Mouse (Mus musculus): ENCODE results near the gene Bace2. TPM values are rescaled to one million over a fixed set of nuclear protein-coding genes. Genes with fewer than 3 reads are reported as not detected.
A peak's percentile ranks its signal among the peaks of the same experiment; 100 is the strongest.

Bace2 gene
- total RNA-seq, 2 experiments from 2014 or later, result not detected

DNA sequence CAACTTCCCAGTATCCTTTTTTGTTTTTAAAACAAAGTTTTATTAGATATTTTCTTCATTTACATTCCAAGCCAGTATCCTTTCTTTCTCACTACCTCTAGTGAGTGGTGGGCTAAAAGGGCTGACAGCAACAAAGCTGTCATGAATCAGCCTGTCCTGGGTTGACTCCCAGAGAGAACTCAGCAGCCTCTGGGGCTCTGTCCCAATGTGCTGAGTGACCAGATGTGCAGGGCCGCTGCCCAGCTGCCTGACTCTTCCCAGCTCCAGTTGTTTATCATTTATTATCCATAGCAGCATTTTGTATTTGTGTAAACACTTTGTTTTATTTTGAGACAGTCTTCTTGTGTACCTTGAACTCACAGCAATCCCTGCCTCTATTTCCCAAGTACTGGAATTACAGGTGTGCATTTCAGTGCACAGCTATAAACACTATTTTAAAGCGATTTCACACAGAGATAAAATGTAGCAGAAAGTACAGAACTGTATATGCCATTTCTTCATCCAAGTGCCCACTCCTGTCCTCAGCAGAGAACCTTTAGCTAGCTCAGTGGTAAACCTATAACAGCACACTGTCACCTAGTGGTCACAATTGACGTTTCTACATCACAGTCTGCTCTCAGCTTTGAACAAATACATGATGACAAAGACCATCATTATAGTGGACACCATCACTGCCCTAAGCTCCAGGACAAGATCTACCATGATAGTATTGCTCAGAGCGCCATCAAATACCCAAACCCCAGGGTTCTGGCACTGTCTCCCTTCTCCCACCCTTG lies 109.8 kb downstream of the Bace2 start:
- ATAC-seq (ENCODE audit: poor library complexity, severe bottlenecking), result no peak

GRCm38 (mm10) chr16:97467472-97467871 lies 110.9 kb downstream of the Bace2 start:
- no peak for ATAC-seq (ENCODE audit: poor library complexity, severe bottlenecking)

DNA sequence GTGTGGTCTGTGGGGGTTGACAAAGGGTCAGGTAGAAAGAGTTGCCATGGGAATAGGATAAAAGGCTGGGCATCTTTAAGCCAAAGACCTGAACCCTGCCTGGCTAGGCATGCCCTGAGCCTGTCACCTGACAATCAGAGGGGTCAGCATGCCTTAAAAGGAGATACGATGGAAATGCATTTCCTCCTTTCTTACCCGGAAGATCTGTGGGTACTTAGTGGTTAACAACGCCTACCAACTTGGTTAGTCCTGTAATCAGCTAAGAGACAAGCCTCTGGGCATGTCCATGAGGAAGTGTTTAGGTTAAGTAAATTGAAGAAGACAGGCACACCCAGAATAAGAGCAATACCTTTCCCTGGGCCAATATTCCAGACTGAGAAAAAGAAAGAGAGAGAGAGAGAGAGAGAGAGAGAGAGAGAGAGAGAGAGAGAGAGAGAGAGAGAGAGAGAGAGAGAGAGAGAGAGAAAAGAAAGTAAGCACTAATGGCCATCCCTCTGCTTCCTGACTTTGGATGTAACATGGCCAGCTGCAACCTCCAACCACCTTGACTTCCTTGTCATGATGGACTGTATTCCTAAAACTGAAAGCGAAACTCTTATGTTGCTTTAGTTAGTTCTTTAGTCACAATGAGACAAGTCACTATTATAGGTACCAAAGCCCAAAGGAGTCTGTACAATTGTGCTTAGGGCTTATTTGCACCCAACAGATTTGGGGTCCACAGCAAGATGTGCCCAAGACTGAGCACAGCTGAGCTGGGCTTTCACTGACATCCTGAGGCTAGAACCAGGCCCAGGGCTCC lies 111.7 kb downstream of the Bace2 start:
- peak; percentile 76 for ATAC-seq (ENCODE audit: poor library complexity, severe bottlenecking)

DNA sequence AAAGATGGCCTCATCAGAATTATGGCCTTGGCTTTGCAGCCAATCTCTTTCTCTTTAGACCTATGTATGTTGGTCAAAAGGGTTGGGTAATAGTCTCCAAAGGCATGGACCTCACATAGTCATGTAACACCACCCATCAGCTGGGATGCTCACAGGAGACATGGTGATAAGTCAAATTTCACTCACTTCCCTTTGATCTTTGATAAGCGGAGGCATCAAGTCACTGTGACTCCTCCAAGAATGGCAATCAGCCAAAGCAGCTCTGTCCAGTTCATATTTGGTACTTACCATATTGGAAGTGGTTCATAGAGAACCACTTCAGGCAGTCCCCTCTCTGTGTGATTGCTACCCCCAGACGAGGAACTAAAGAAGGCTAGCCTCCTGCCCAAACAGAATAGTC lies 118.1 kb downstream of the Bace2 start:
- ATAC-seq (ENCODE audit: poor library complexity, severe bottlenecking), result no peak

DNA sequence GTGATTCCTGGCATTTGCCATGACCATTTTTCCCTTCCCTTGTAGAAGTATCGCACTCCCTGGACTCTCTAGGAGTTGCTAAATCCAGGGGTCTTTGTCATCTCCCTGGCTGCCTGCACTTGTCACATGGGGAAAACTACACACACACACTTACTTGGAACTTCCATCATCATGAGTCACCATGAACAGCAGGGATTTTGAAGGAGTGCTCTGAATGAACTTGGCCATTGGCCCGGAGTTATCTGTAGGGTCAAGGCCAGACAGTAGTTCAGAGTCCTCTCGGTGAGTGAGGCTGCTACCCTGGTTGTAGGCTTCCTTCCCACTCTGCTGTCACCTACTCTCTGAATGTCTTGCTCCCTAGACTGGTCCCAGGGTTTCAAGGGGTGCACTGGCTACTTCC lies 119.0 kb downstream of the Bace2 start:
- ATAC-seq (ENCODE audit: poor library complexity, severe bottlenecking), result no peak

- 0 out of 2 replicates have a peak, but pooled peaks have one; percentile 16 for ATAC-seq (ENCODE audit: poor library complexity, severe bottlenecking)
These were observed 120.0 kb downstream of the Bace2 start for GRCm38 (mm10) chr16:97476524-97476923.

DNA sequence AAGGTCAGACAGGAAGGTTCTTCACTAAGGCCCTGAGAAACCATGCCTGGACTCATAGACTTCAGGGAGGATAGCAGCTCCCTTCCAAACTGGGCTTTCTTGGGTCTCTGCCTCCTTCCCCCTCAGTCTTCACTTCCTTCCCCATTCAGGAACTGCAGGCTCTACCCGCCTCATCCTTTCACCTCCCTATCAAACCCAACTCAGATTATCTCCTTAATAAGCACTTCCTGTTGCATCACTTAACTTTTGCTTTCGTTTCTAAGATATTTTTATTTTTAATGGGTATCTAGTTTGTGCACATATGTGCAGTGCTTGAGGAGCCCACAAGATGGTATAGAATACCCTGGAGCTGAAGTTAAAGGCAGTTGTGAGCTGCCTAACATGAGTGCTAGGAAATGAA lies 122.1 kb downstream of the Bace2 start:
- ATAC-seq (ENCODE audit: poor library complexity, severe bottlenecking), result peak; percentile 83

- no peak for ATAC-seq (ENCODE audit: poor library complexity, severe bottlenecking)
These were observed 135.8 kb downstream of the Bace2 start for GRCm38 (mm10) chr16:97492369-97492768.

Other genes with a start within 250 kb of the Bace2 start
- gene Dscam, start 186.0 kb upstream of the Bace2 start, total RNA-seq (2015), result 0.05 and 0.16 TPM in 2 replicates
- gene Dscam, start 186.0 kb upstream of the Bace2 start, total RNA-seq (2017), result 0.04 TPM in 2 replicates
- 36.6 and 48.0 TPM in 2 replicates for gene Mx1, start 106.2 kb downstream of the Bace2 start, total RNA-seq (2015)
- gene Mx1, start 106.2 kb downstream of the Bace2 start, total RNA-seq (2017), result 126 and 145 TPM in 2 replicates
- 0.20 and 0.48 TPM in 2 replicates for gene Fam3b, start 158.1 kb downstream of the Bace2 start, total RNA-seq (2015)
- 1.1 TPM in 1 of 2 replicates, not detected in the other for gene Fam3b, start 158.1 kb downstream of the Bace2 start, total RNA-seq (2017)